Mouse (Mus musculus): ENCODE measurements around the gene Tgfbr2.

DNA sequence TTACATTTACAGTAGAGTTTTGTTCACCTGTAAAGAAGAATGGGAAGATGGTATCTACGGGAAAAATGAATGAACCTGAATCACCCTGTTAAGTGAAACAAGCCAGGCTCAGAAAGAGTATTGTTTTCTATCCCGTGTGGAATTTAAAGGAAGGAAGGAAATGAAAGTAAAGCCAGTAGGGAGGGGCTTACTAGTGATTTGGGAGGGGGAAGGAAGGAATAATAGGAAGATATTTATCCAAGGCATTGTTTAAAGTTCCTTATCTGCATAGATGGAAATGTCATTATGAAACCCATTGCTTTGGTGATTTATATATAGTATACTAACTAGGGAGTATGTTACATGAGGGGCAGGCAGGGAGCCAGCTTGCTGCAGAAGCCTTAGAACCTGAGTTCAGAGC is 66.4 kb downstream of the Tgfbr2 start:
- TF ChIP-seq CTCF (IDR thresholded peaks at IDR 0.05 in 2 of 3, conservative IDR thresholded peaks at IDR 0.05 in 1 of 3; ENCODE audit: control insufficient read depth in 1 of 3, insufficient read depth in 1 of 3, low read depth in 2 of 3, low read length in 3 of 3, poor library complexity in 1 of 3, severe bottlenecking in 1 of 3): no peak
- no peak for TF ChIP-seq POLR2A (IDR thresholded peaks at IDR 0.05; ENCODE audit: control insufficient read depth in 1 of 2, insufficient read depth in 1 of 2, low read depth in 1 of 2, low read length in 2 of 2, poor library complexity in 1 of 2)
- no peak for TF ChIP-seq ZKSCAN1 (IDR thresholded peaks at IDR 0.05; ENCODE audit: low read depth, low read length)
- TF ChIP-seq GATA1 (IDR thresholded peaks at IDR 0.05; ENCODE audit: low read depth, low read length): no peak
- TF ChIP-seq NRF1 (IDR thresholded peaks at IDR 0.05; ENCODE audit: insufficient read depth, low read depth, low read length, poor library complexity, severe bottlenecking): no peak
- no peak for TF ChIP-seq MAFK (IDR thresholded peaks at IDR 0.05; ENCODE audit: borderline replicate concordance, low read depth, low read length)
- no peak for TF ChIP-seq UBTF (IDR thresholded peaks at IDR 0.05; ENCODE audit: borderline replicate concordance, insufficient read depth, low read depth, low read length)
- TF ChIP-seq BHLHE40 (IDR thresholded peaks at IDR 0.05; ENCODE audit: borderline replicate concordance, low read depth, low read length): no peak
- TF ChIP-seq USF1 (IDR thresholded peaks at IDR 0.05; ENCODE audit: low read depth, low read length): no peak
